Mouse (Mus musculus) MEL (cell line): ENCODE data around the gene Pawr. TPM values are rescaled to one million over a fixed set of nuclear protein-coding genes. Genes with fewer than 3 reads are reported as not detected.
A peak's percentile ranks its signal among the peaks of the same experiment; 100 is the strongest.

Experiments
- DNase-seq: peaks from one replicate; pipeline ENCODE4 v3.0.0; 2011; ENCODE audit warnings: low read depth, low spot score
- H3K27ac ChIP-seq: 2 replicates; pipeline ENCODE4 v1.5.1; 2012; ENCODE audit warnings: low read depth, mild to moderate bottlenecking, control low read depth, low read length, moderate library complexity; ENCODE audit not compliant: control insufficient read depth
- H3K27me3 ChIP-seq, 2 experiments: fragments of 150-350 bp in 1 of 2; sonication (generic) in 1 of 2; 2 replicates each; pipeline ENCODE4 v1.6.1; 2012; ENCODE audit warnings: low read length in 2 of 2, mild to moderate bottlenecking in 2 of 2, improper control_type of control experiment in 1 of 2, moderate library complexity in 1 of 2; ENCODE audit not compliant: insufficient read depth in 2 of 2, control insufficient read depth in 1 of 2
- H3K36me3 ChIP-seq, 2 experiments: 2 replicates each; pipeline ENCODE4 v1.6.1; 2012 to 2014; ENCODE audit warnings: low read length in 2 of 2, improper control_type of control experiment in 1 of 2, inconsistent platforms in 1 of 2, mild to moderate bottlenecking in 1 of 2; ENCODE audit not compliant: insufficient read depth in 2 of 2, control insufficient read depth in 1 of 2
- H3K4me1 ChIP-seq, 2 experiments: fragments of 150-350 bp in 1 of 2; sonication (generic) in 1 of 2; 2 replicates each; pipeline ENCODE4 v1.6.1; 2012; ENCODE audit warnings: low read length in 2 of 2, improper control_type of control experiment in 1 of 2, mild to moderate bottlenecking in 1 of 2; ENCODE audit not compliant: insufficient read depth in 2 of 2, control insufficient read depth in 1 of 2
- H3K4me3 ChIP-seq, 2 experiments: fragments of 150-350 bp in 1 of 2; sonication (generic) in 1 of 2; 2 replicates each; pipeline ENCODE4 v1.5.1; 2012; ENCODE audit warnings: low read depth in 2 of 2, low read length in 2 of 2, mild to moderate bottlenecking in 2 of 2, moderate library complexity in 2 of 2, control low read depth in 1 of 2, improper control_type of control experiment in 1 of 2; ENCODE audit not compliant: control insufficient read depth in 1 of 2, insufficient read depth in 1 of 2
- H3K79me2 ChIP-seq: 2 replicates; pipeline ENCODE4 v1.6.1; 2012; ENCODE audit warnings: mild to moderate bottlenecking, low read length, moderate library complexity; ENCODE audit not compliant: control insufficient read depth, poor library complexity, insufficient read depth
- H3K9ac ChIP-seq: 2 replicates; pipeline ENCODE4 v1.6.1; 2012; ENCODE audit warnings: low read depth, mild to moderate bottlenecking, control low read depth, low read length, moderate library complexity; ENCODE audit not compliant: control insufficient read depth, poor library complexity, severe bottlenecking
- H3K9me3 ChIP-seq: fragments of 150-350 bp; sonication (generic); replicated peaks from 2 replicates; pipeline ENCODE4 v1.6.1; 2012; ENCODE audit warnings: mild to moderate bottlenecking, low read length, improper control_type of control experiment, moderate library complexity; ENCODE audit not compliant: insufficient read depth
- BHLHE40 ChIP-seq: IDR thresholded peaks from 2 replicates; pipeline ENCODE4 v1.6.1; 2012; ENCODE audit warnings: low read depth, mild to moderate bottlenecking, inconsistent platforms, low read length, improper control_type of control experiment, borderline replicate concordance
- CHD1 ChIP-seq: IDR thresholded peaks from 2 replicates; pipeline ENCODE4 v1.6.1; 2012; ENCODE audit warnings: low read depth, mild to moderate bottlenecking, inconsistent platforms, low read length, improper control_type of control experiment
- EP300 ChIP-seq, 2 experiments: IDR thresholded peaks; 2 replicates each; pipeline ENCODE4 v1.6.1; 2011; ENCODE audit warnings: improper control_type of control experiment in 2 of 2, low read length in 2 of 2, low read depth in 1 of 2, mild to moderate bottlenecking in 1 of 2
- ETS1 ChIP-seq: IDR thresholded peaks from 2 replicates; pipeline ENCODE4 v1.6.1; 2012; ENCODE audit warnings: low read depth, mild to moderate bottlenecking, inconsistent platforms, low read length, improper control_type of control experiment, moderate library complexity
- GATA1 ChIP-seq: IDR thresholded peaks from 2 replicates; pipeline ENCODE4 v1.6.1; 2011; ENCODE audit warnings: low read depth, low read length, improper control_type of control experiment
- MAZ ChIP-seq: IDR thresholded peaks from 2 replicates; pipeline ENCODE4 v1.6.1; 2012; ENCODE audit warnings: low read depth, mild to moderate bottlenecking, inconsistent platforms, low read length, improper control_type of control experiment
- MEF2A ChIP-seq: IDR thresholded peaks from 2 replicates; pipeline ENCODE4 v1.6.1; 2014; ENCODE audit warnings: low read depth, mild to moderate bottlenecking, inconsistent platforms, low read length, improper control_type of control experiment; ENCODE audit not compliant: poor library complexity, insufficient replicate concordance, severe bottlenecking; ENCODE audit errors: extremely low read depth
- RAD21 ChIP-seq: IDR thresholded peaks from 2 replicates; pipeline ENCODE4 v1.6.1; 2011; ENCODE audit warnings: mild to moderate bottlenecking, low read depth, low read length, improper control_type of control experiment
- RCOR1 ChIP-seq: IDR thresholded peaks from 2 replicates; pipeline ENCODE4 v1.6.1; 2012; ENCODE audit warnings: low read depth, mild to moderate bottlenecking, inconsistent platforms, low read length, improper control_type of control experiment
- SIN3A ChIP-seq: IDR thresholded peaks from 2 replicates; pipeline ENCODE4 v1.6.1; 2012; ENCODE audit warnings: low read length, improper control_type of control experiment, inconsistent platforms
- SMC3 ChIP-seq: IDR thresholded peaks from 2 replicates; pipeline ENCODE4 v1.6.1; 2011; ENCODE audit warnings: low read depth, low read length, improper control_type of control experiment
- TBP ChIP-seq: IDR thresholded peaks from 2 replicates; pipeline ENCODE4 v1.8.0; 2011; ENCODE audit warnings: low read depth, low read length, improper control_type of control experiment
- TCF12 ChIP-seq: IDR thresholded peaks from 2 replicates; pipeline ENCODE4 v1.6.1; 2014; ENCODE audit warnings: low read depth, mild to moderate bottlenecking, inconsistent platforms, low read length, improper control_type of control experiment, moderate library complexity
- polyA plus RNA-seq, 2 experiments: library from polyadenylated mRNA; stranded (reverse) in 1 of 2; unstranded in 1 of 2; fragments of >175 nt in 1 of 2; fragments of >200 nt in 1 of 2; gene quantifications; 2 replicates each; pipeline versions ENCODE4 v1.2.1 to v1.2.4; 2012; ENCODE audit warnings: low replicate concordance in 2 of 2, low read depth in 1 of 2; ENCODE audit not compliant: insufficient read length in 2 of 2, insufficient read depth in 1 of 2, missing spikeins in 1 of 2
- total RNA-seq: library from RNA; depleted of rRNA; stranded (reverse); fragments of 300-350 nt; gene quantifications from 2 replicates; pipeline ENCODE4 v1.2.3, GENCODE M21; 2012

The Pawr gene
- total and polyA plus RNA-seq, 3 experiments: 20.7 to 29.6 TPM; not detected in 1

- no peak for TF ChIP-seq RAD21
- H3K4me1 ChIP-seq: peaks cover 0 to 13% of the 10 kb centered on the region in 2 experiments; a peak in 3 of 4 replicates
- no peak overlapping the region for H3K9ac ChIP-seq
- H3K79me2 ChIP-seq: no peaks in the 10 kb centered on the region
- H3K4me3 ChIP-seq: no peak overlapping the region
- H3K27ac ChIP-seq: no peak overlapping the region
- H3K9me3 ChIP-seq: no peaks in the 10 kb centered on the region
- no peaks in the 10 kb centered on the region for H3K27me3 ChIP-seq
- H3K36me3 ChIP-seq: peaks cover 0 to 7% of the 10 kb centered on the region in 2 experiments; a peak in 2 of 4 replicates
- no peak for DNase-seq
These were observed 121.6 kb downstream of the Pawr start for GRCm38 (mm10) chr10:108453561-108453960.

DNA sequence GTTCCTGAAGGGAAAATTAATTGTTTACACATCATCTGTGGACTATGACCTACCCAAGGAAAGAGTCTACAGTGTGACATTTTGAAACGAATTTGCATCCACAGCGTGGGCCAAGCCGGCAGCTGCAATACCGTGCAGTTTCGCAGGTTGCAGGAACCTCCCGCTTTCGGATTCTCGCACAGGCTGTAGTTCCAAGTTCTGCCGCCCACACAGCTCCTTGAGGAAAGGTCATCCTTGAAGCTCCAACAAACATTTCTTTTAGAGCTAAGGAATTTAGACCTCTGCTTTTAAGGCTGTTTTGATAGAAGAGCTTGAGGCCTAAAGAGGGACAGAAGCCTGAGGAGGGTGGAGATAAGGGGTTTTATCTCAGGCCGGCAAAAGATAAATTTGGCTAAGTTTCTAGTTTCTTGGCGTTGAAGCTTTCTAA lies 122.8 kb downstream of the Pawr start:
- H3K4me1 ChIP-seq: peaks cover 0 to 13% of the 10 kb centered on the region in 2 experiments; a peak in 3 of 4 replicates
- peaks cover 0 to 7% of the 10 kb centered on the region in 2 experiments; a peak in 2 of 4 replicates for H3K36me3 ChIP-seq
- no peaks in the 10 kb centered on the region for H3K9me3 ChIP-seq
- no peaks in the 10 kb centered on the region for H3K79me2 ChIP-seq
- H3K27ac ChIP-seq: no peak overlapping the region
- TF ChIP-seq EP300 (IDR thresholded peaks at IDR 0.05; ENCODE audit: low read depth in 1 of 2, low read length in 2 of 2) (peak; percentile 66 to 83), SMC3 (no peak), BHLHE40 (no peak), MEF2A (peak; percentile 48; the same call in 1 of the 2 replicates), SIN3A (no peak), ETS1 (peak; percentile 35; the same call in 1 of the 2 replicates), TCF12 (peak; percentile 76), RCOR1 (0 out of 2 replicates have a peak, but pooled peaks have one; percentile 45), GATA1 (peak; percentile 95)
- TF ChIP-seq, all 39 proteins: peak for 6
- peak; percentile 55 for DNase-seq
- Histone ChIP-seq H3K27me3 (no peaks in the 10 kb centered on the region), H3K4me3 (no peak overlapping the region), H3K9ac (0 out of 2 replicates have a peak overlapping the region, but pooled peaks have one; percentile 28)

DNA sequence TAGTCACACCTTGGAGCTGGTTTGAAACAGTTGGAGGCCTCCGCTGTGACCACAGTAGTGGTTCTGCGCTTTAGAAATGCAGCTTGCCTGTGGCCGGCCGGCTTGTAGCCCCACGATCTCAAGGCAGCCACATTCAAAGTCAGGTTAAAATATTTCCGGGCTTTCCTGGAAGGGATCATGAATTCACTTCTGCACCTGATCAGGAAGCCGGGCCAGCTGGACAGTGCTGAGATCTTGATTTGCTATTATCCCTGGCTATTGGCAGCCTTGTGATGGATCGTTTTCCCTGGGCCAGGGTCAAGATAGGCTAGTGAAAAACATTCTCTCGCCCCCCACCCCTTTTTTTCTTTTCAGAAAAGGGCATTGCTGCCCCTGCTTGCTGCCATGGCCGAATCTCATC lies 123.3 kb downstream of the Pawr start:
- TF ChIP-seq CHD1 (no peak), MAZ (no peak), GATA1 (no peak), TBP (no peak)
- Histone ChIP-seq H3K4me3 (no peak overlapping the region), H3K27me3 (no peaks in the 10 kb centered on the region), H3K9ac (no peak overlapping the region), H3K36me3 (peaks cover 0 to 7% of the 10 kb centered on the region in 2 experiments; a peak in 2 of 4 replicates), H3K79me2 (no peaks in the 10 kb centered on the region), H3K4me1 (peaks cover 0 to 13% of the 10 kb centered on the region in 2 experiments; a peak in 3 of 4 replicates), H3K27ac (no peak overlapping the region), H3K9me3 (no peaks in the 10 kb centered on the region)
- no peak for DNase-seq
